Mouse (Mus musculus) liver, embryonic 12.5 days (tissue): ENCODE measurements around the gene Lman1l. TPM values are rescaled to one million over a fixed set of nuclear protein-coding genes. Genes with fewer than 3 reads are reported as not detected.
A peak's percentile ranks its signal among the peaks of the same experiment; 100 is the strongest.

Experiments
- ATAC-seq: fragments of 200-750 bp; cut with Nextera tagmentation; 2 replicates; pipeline ENCODE4 v1.8.0; 2017; ENCODE audit warnings: moderate number of reproducible peaks, mild to moderate bottlenecking, moderate library complexity
- H3K27ac ChIP-seq: fragments of 300-500 bp; sonication (generic); 2 replicates; pipeline ENCODE4 v1.5.1; 2016; ENCODE audit warnings: mild to moderate bottlenecking
- H3K27me3 ChIP-seq: fragments of 300-500 bp; sonication (generic); replicated peaks from 2 replicates; pipeline ENCODE4 v1.6.1; 2016; ENCODE audit warnings: mild to moderate bottlenecking, moderate library complexity
- H3K36me3 ChIP-seq: fragments of 300-500 bp; sonication (generic); 2 replicates; pipeline ENCODE4 v1.6.1; 2016; ENCODE audit warnings: mild to moderate bottlenecking, moderate library complexity
- H3K4me1 ChIP-seq: fragments of 300-500 bp; sonication (generic); 2 replicates; pipeline ENCODE4 v1.6.1; 2016
- H3K4me2 ChIP-seq: fragments of 300-500 bp; sonication (generic); 2 replicates; pipeline ENCODE4 v1.6.1; 2016; ENCODE audit warnings: mild to moderate bottlenecking, moderate library complexity
- H3K4me3 ChIP-seq: fragments of 300-500 bp; sonication (generic); 2 replicates; pipeline ENCODE4 v1.5.1; 2016; ENCODE audit warnings: mild to moderate bottlenecking, moderate library complexity
- H3K9ac ChIP-seq: fragments of 300-500 bp; sonication (generic); 2 replicates; pipeline ENCODE4 v1.6.1; 2016; ENCODE audit warnings: mild to moderate bottlenecking, moderate library complexity
- H3K9me3 ChIP-seq: fragments of 300-500 bp; sonication (generic); replicated peaks from 2 replicates; pipeline ENCODE4 v1.6.1; 2016; ENCODE audit warnings: mild to moderate bottlenecking, moderate library complexity
- WGBS: fragments of 180-500 bp; shearing (Covaris S2); methylation state at CpG from one replicate; pipeline ENCODE4 v1.1.7; 2016; ENCODE audit not compliant: insufficient replicate concordance; 5-methylcytosine and 5-hydroxymethylcytosine counted together
- polyA plus RNA-seq: library from polyadenylated mRNA; unstranded; fragments of >200 nt; fragmentation: Nextera tagmentation; extraction: Ambion mirVana; gene quantifications from 2 replicates; pipeline ENCODE4 v1.2.1, GENCODE M21; 2016

Gene Lman1l
- polyA plus RNA-seq, 1 experiment from 2014 or later = not detected

- Histone ChIP-seq H3K4me2 (peak overlapping the region; percentile 70; the same call in 1 of the 2 replicates), H3K27me3 (no peaks in the 10 kb centered on the region), H3K4me1 (peaks cover 87% of the 10 kb centered on the region), H3K9me3 (no peaks in the 10 kb centered on the region), H3K27ac (peak overlapping the region; percentile 96), H3K36me3 (peaks cover 43% of the 10 kb centered on the region), H3K9ac (0 out of 2 replicates have a peak overlapping the region, but pooled peaks have one; percentile 8), H3K4me3 (no peak overlapping the region)
- ATAC-seq = no peak
- 57% methylated on average over 3 of the region's 3 CpGs for WGBS
Measured at GRCm38 (mm10) chr9:57637272-57637671, 16.7 kb upstream of the Lman1l start.

- H3K27ac ChIP-seq = peak overlapping the region; percentile 10; the same call in 1 of the 2 replicates
- H3K27me3 ChIP-seq = no peaks in the 10 kb centered on the region
- peaks cover 67% of the 10 kb centered on the region for H3K36me3 ChIP-seq
- H3K4me3 ChIP-seq = no peak overlapping the region
- peaks cover 53% of the 10 kb centered on the region for H3K4me1 ChIP-seq
- H3K4me2 ChIP-seq = no peak overlapping the region
- WGBS = 40% methylated on average over 4 of the region's 4 CpGs
- no peaks in the 10 kb centered on the region for H3K9me3 ChIP-seq
- no peak overlapping the region for H3K9ac ChIP-seq
- peak; percentile 30; the same call in 1 of the 2 replicates for ATAC-seq
Measured at GRCm38 (mm10) chr9:57633481-57634024, 13.0 kb upstream of the Lman1l start.

GRCm38 (mm10) chr9:57629118-57629874 lies 8.7 kb upstream of the Lman1l start:
- 65% methylated on average over 14 of the region's 14 CpGs for WGBS
- Histone ChIP-seq H3K9ac (no peak overlapping the region), H3K9me3 (no peaks in the 10 kb centered on the region), H3K36me3 (peaks cover 100% of the 10 kb centered on the region), H3K4me1 (peaks cover 24% of the 10 kb centered on the region), H3K27ac (no peak overlapping the region), H3K4me3 (no peak overlapping the region), H3K27me3 (no peaks in the 10 kb centered on the region), H3K4me2 (no peak overlapping the region)
- ATAC-seq = peak; percentile 38

GRCm38 (mm10) chr9:57628717-57629116 lies 8.1 kb upstream of the Lman1l start:
- ATAC-seq = no peak
- no peaks in the 10 kb centered on the region for H3K27me3 ChIP-seq
- H3K4me2 ChIP-seq = no peak overlapping the region
- WGBS = 82% methylated on average over 12 of the region's 12 CpGs
- H3K36me3 ChIP-seq = peaks cover 95% of the 10 kb centered on the region
- H3K4me1 ChIP-seq = peaks cover 24% of the 10 kb centered on the region
- H3K9me3 ChIP-seq = no peaks in the 10 kb centered on the region
- H3K4me3 ChIP-seq = no peak overlapping the region
- no peak overlapping the region for H3K27ac ChIP-seq
- no peak overlapping the region for H3K9ac ChIP-seq

GRCm38 (mm10) chr9:57627892-57628291 lies 7.3 kb upstream of the Lman1l start:
- Histone ChIP-seq H3K27ac (no peak overlapping the region), H3K9me3 (no peaks in the 10 kb centered on the region), H3K4me2 (no peak overlapping the region), H3K36me3 (peaks cover 87% of the 10 kb centered on the region), H3K4me1 (peaks cover 22% of the 10 kb centered on the region), H3K27me3 (no peaks in the 10 kb centered on the region), H3K9ac (no peak overlapping the region), H3K4me3 (no peak overlapping the region)
- no peak for ATAC-seq
- 78% methylated on average over 11 of the region's 11 CpGs for WGBS

GRCm38 (mm10) chr9:57627191-57627590 lies 6.6 kb upstream of the Lman1l start:
- Histone ChIP-seq H3K4me2 (no peak overlapping the region), H3K36me3 (peaks cover 80% of the 10 kb centered on the region), H3K4me3 (no peak overlapping the region), H3K9ac (no peak overlapping the region), H3K9me3 (no peaks in the 10 kb centered on the region), H3K27ac (no peak overlapping the region), H3K4me1 (peaks cover 20% of the 10 kb centered on the region), H3K27me3 (no peaks in the 10 kb centered on the region)
- 88% methylated on average over 17 of the region's 17 CpGs for WGBS
- ATAC-seq = no peak

GRCm38 (mm10) chr9:57625674-57626500 lies 5.3 kb upstream of the Lman1l start:
- H3K27ac ChIP-seq = no peak overlapping the region
- H3K27me3 ChIP-seq = no peaks in the 10 kb centered on the region
- no peaks in the 10 kb centered on the region for H3K9me3 ChIP-seq
- 85% methylated on average over 15 of the region's 15 CpGs for WGBS
- H3K9ac ChIP-seq = no peak overlapping the region
- peaks cover 20% of the 10 kb centered on the region for H3K4me1 ChIP-seq
- H3K4me3 ChIP-seq = no peak overlapping the region
- peaks cover 67% of the 10 kb centered on the region for H3K36me3 ChIP-seq
- H3K4me2 ChIP-seq = no peak overlapping the region
- ATAC-seq = no peak

- 76% methylated on average over 7 of the region's 7 CpGs for WGBS
- ATAC-seq = no peak
- H3K9me3 ChIP-seq = no peaks in the 10 kb centered on the region
- H3K27ac ChIP-seq = no peak overlapping the region
- H3K9ac ChIP-seq = no peak overlapping the region
- H3K4me3 ChIP-seq = no peak overlapping the region
- no peak overlapping the region for H3K4me2 ChIP-seq
- H3K36me3 ChIP-seq = peaks cover 51% of the 10 kb centered on the region
- H3K4me1 ChIP-seq = peaks cover 20% of the 10 kb centered on the region
- H3K27me3 ChIP-seq = no peaks in the 10 kb centered on the region
Measured at GRCm38 (mm10) chr9:57624295-57624694, 3.7 kb upstream of the Lman1l start.

GRCm38 (mm10) chr9:57618854-57619253 lies 1.7 kb downstream of the Lman1l start:
- H3K27me3 ChIP-seq = peaks cover 13% of the 10 kb centered on the region; the same call in 1 of the 2 replicates
- no peak for ATAC-seq
- no peak overlapping the region for H3K4me2 ChIP-seq
- H3K27ac ChIP-seq = no peak overlapping the region
- no peak overlapping the region for H3K9ac ChIP-seq
- no peaks in the 10 kb centered on the region for H3K36me3 ChIP-seq
- 54% methylated on average over 8 of the region's 8 CpGs for WGBS
- H3K9me3 ChIP-seq = no peaks in the 10 kb centered on the region
- no peak overlapping the region for H3K4me3 ChIP-seq
- peaks cover 14% of the 10 kb centered on the region for H3K4me1 ChIP-seq

- Histone ChIP-seq H3K4me1 (peaks cover 7% of the 10 kb centered on the region), H3K9me3 (no peaks in the 10 kb centered on the region), H3K27ac (no peak overlapping the region), H3K9ac (no peak overlapping the region), H3K36me3 (no peaks in the 10 kb centered on the region), H3K27me3 (peaks cover 23% of the 10 kb centered on the region), H3K4me2 (no peak overlapping the region), H3K4me3 (no peak overlapping the region)
- 54% methylated on average over 8 of the region's 8 CpGs for WGBS
- no peak for ATAC-seq
Measured at GRCm38 (mm10) chr9:57617556-57618169, 2.9 kb downstream of the Lman1l start.

GRCm38 (mm10) chr9:57614786-57615185 lies 5.8 kb downstream of the Lman1l start:
- no peak for ATAC-seq
- no peak overlapping the region for H3K9ac ChIP-seq
- H3K4me2 ChIP-seq = no peak overlapping the region
- H3K27ac ChIP-seq = no peak overlapping the region
- peaks cover 49% of the 10 kb centered on the region for H3K27me3 ChIP-seq
- H3K36me3 ChIP-seq = no peaks in the 10 kb centered on the region
- no peaks in the 10 kb centered on the region for H3K9me3 ChIP-seq
- 66% methylated on average over 4 of the region's 4 CpGs for WGBS
- peaks cover 7% of the 10 kb centered on the region for H3K4me1 ChIP-seq
- H3K4me3 ChIP-seq = no peak overlapping the region
